Mouse (Mus musculus): ENCODE measurements around the gene Dpf3.

The Dpf3 gene

DNA sequence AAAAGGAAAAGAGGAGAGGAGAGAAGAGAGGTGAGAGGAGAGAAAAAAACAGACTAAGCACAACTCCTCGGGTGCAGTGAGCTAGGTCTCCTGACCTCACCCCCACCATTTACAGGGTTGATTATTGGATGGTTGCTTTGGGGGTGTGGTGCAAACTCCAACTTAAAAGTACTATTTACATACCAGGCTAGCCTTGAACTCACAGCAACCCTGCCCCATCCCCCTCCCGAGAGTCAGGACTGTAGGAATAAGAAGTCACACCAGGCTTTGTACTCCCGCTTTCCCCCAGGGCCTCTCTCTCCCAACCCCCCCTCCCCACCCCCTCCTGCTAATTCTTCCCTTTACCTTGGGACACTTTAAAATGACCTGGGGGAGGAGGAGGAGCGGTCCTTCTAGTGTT lies 8.8 kb upstream of the Dpf3 start:
- 86% methylated on average over 4 of the region's 4 CpGs for WGBS

DNA sequence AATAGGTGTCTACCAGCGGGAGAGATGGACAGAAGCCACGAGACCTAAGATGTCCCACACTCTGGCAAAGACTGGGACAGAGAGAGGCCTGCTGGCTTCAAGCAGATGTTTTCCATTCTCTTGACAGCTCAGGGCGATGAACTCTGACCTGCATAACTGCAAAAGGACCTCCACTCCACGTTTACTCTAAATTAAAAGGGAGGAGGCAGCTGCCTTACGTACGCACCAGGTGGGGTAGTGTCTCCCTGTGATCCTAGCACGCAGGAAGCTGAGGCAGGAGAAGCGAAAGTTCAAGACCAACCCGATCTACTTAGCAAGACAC lies 8.4 kb upstream of the Dpf3 start:
- WGBS = 77% methylated on average over 9 of the region's 9 CpGs

DNA sequence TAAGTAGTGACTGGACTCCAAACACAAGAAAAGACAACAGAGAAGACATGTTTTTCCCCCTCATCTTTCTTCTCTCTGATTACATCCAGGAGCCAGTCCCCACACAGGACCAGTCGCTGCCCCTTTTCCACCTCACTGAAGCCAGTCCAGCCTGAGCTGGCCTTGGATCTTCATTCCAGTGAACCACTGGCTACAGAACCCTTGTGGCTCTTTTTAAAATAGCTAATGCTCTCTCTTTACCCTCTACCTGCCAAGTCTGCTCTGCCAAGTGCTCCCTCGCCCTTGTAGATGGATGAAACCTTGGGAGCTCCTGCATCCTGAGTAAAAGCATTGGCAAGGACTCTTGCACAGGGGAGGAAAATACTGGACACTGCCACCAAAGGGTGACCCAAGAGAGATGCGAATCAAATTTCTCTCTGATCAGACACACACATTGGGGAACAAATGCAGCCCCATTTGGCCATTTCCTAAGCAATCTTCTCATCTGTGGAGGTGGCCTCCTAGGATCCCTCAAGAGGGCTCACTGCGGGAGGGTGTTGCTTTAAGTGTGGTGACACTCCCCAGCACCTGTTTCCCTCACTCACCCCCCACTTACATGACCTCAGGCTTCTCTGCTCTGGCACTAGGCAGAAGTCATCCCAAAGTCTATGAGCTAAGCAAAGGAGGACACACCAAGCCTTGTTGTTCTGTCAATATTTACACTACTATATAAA lies 7.9 kb upstream of the Dpf3 start:
- 86% methylated on average over 4 of the region's 4 CpGs for WGBS

DNA sequence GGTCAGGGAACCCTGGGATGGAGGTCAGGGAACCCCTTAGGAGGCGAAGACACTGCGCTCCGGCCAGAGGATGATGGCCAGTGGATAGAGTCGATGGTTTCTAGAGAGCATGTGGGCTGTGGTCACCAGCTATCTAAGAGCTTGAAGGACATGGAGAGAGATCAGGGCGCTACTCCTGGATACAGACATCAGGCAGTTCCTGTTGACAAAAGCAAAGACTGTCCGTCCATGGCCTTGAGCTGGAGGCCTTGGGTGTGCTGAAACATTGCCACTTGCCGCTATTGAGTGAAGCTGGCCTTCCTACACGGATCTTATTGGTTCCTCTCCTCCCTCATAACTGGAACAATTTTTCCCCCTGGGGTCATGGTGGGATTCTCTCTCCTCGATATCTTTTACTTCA lies 6.7 kb upstream of the Dpf3 start:
- WGBS = 94% methylated on average over 9 of the region's 9 CpGs

DNA sequence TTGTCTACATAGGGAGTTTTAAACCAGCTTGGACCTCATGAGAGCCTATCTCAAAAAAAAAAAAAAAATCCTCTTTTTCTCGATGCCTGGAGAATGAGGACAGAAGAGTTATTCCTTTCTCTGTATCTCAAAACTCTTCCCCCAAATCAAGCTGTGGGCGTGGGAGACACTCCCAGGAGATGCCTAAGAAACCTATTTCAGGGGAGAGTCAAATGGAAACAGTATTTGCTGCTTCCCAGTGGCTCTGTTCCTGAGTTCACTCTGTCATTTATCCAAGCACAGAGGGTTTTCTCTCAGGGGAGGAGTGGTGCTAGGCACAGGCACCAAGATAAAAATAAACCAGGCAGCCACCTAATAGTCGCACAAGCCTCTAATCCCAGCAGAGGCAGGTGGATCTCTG lies 5.3 kb upstream of the Dpf3 start:
- 50% methylated on average over 3 of the region's 3 CpGs for WGBS

DNA sequence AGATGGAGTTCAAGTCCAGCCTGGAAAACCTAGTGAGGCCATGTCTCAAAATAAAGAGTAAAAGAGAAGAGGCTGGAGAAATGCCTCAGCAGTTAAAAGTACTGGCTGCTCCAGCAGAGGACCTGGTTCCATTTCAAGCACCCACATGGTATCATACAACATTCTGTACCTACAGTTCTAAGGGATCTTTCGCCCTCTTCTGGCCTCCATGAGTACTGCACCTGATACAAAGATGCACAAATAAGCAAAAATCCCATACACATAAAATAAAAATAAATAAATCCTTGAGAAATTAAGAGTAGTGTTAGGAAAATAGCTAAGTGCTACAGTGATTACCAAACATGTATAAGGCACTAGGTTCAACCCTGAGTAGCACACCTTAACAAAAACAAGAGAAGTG lies 4.1 kb upstream of the Dpf3 start:
- WGBS = 61% methylated on average over 1 of the region's 1 CpGs

DNA sequence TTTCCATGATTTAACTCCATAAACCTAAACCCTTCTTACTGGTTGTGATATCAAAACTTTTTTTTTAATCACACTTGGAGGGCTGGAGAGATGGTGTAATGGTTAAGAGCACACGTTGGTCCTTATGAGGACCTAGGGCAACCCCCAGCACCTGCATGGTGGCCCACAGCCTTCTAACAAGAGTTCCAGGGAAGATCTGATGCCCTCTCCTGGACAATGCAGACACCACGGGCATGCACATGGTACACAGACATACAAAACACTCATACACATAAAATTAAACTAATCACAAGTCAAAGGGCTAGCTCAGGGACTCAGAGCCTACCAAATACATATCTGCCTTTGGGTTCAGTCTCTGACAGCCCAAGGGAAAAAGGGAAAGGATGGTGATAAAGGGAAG lies 2.2 kb upstream of the Dpf3 start:
- 48% methylated on average over 2 of the region's 2 CpGs for WGBS

DNA sequence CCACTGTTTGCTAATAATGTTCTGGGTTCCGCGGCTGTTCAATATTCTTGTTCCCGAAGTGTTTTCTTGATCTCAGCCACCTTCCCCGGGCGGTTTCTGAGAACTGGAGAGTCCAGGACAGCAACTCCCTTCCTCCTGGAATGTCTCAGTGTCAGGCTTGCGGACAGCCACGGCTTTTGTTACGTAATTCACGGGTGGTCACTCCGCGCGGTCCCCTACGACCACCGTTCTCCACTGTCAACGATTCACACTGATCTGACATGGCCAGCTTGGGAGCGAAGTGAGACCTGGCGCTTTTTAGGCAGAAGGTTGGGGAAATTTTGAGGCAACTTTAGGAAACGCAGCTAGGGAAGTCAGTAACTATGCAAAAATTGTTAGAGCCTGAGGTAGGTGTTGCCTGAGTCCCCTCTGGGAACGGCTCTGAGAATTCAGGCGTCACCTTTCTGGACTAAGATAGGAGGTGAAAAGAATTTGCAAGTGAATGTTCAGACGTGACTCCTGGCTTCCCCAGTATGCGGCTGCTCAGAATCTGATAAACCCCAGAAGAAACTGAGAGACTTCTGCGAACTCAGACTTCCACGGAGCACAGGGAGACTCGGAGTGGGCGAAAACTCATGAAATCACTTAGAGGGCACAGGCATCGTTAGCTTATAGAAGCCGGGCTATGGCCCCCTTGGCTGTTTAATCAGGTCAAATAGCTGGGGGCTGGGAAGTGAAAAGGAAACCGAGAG lies 860 bp upstream of the Dpf3 start:
- under 1% methylated on average over 29 of the region's 29 CpGs for WGBS

DNA sequence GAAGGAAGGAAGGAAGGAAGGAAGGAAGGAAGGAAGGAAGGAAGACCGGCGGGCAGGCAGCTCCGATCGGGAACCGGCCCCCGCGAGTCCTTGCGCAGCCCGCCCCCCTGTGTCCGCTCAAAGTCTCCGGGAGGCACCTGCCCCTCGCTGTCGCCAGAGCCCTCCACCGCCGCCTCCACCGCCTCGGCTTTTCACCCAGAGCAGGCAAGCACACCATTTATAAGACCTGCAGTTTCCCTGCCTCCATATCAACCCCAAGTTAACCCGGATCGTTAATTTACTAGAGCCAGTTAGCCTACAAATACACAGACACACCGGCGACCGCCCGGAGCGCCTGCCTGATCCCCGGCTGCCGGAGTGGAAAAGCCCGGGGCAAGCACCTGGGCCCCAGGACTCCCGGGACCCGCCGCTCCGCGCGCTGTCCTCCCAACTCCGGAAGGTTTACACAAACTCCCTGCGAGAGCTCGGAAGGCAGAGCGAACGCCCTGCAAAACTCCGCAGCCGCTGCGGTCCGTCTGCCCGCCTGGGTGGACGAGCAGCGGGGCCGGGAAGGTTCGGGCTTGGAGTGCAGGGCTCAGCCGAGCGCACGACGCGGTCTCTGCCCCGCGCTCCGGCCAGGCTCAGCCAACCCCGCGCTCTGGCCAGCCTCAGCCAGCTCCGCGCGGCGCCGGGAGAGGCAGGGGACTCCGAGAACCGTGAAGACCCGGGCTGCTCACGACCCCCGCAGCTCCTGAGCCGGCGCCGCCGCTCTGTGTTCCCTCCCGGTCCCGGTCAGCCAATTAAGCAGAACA lies 650 bp downstream of the Dpf3 start:
- WGBS = under 1% methylated on average over 66 of the region's 73 CpGs

DNA sequence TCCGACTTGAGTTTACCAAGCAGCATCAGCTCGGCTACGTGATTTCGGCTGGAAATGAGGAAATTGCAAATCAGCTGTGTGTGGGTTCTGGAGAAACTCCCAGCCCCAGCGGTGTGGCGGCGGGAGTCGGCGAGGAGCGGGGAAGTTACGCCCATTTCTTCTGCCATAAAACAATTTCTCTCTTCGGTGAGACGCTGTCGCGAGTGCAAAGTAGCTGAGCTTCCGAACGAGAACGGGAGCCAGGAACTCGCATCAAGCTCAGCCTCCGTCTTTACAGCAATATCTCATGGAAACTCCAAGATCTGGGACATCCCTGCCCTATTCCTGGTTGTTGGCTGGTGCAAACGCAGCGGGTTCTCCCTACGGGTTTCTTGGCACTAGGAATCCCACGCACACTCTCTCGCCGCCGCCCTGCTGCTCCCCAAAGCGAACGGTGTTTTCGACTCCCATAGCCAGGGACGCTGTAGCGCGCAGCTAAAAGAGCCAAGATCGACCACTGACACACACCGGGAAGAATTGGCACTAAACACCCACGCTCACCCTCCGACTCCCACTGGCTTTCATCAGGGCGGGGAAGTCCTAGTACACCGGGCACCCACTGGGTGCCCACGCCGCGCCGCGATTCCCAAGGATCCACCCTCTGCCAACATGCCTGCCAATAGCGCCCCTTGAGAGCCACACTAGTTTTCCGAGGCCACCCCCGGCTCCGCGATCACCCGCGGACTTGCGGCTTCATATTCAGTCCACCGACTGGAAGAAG lies 1.4 kb downstream of the Dpf3 start:
- WGBS = under 1% methylated on average over 53 of the region's 53 CpGs

DNA sequence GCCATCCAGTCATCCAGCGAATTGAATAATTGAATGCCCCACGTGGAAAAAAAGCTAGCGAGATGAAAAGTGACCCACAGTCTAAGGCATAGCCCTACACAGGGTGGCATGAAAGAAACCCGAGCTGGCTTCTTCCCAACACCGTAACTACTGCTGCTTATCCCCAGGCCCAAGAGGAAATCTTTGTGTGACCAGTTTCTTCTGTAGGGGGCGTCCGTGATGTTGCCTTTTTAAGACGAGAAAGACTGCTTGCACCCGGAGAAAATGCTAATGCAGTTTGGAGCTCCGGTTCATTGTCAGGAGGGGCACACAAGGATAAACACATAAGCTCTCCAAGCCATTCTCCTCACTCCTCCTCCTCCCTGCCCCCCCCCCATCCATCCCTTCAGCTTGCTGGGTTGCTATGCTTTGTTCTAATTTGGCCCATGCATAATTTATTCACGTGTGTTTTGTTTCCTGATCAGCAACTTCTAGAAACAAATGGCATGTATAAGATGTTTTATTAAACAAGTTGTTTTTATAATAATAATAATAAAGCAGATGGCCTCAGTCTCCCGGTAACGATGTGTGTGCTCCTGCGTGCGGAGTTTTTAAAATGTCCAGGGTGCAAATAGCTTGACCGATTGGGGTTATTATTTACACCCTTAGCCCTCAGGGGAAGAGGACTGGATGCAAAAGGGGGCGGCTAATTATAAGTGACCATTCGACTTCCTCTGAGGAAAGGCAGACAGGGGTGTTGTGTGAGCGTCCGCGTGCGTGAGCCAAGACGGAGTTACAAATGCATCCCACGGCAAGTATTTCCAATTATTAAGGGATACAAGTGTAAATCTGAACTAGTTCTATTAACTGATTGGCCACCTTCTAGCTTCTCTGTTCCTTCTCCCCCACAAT lies 2.4 kb downstream of the Dpf3 start:
- 7% methylated on average over 24 of the region's 24 CpGs for WGBS

DNA sequence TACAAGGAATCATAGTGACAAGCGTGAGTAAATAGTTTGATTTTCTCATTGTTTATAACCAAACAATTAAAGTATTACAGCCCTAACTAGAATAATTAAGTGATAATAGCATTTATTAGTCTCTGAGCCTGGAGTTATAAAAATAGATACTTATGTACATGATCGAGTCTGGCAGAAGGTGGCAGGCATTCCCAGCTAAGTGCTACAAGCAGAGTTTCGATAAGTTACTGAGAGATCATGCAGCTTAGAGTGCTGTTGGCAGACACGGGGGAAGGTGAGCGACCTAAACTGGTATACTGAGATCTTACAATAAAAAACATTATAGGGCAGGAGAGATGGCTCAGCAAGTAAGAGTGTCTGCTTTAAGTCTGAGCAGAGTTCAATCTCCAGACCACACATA lies 3.9 kb downstream of the Dpf3 start:
- WGBS = 61% methylated on average over 5 of the region's 5 CpGs

DNA sequence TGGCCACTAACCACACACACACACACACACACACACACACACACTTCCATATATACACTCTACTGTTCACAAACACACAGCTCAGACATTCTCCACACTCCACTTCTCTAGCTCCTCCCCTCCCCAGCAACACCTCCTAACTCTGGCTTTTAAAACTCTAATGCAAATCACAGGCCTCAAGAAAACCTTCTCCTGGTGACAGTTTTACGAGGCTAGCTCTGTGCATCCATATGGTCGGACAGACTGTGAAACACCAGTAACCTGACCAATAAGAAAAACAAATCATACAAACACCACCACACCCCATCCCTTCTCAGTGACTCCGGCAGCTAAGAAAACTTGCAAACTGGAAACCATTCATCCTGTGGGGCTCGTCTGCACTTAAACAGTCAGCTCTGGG lies 6.1 kb downstream of the Dpf3 start:
- WGBS = 75% methylated on average over 4 of the region's 4 CpGs

DNA sequence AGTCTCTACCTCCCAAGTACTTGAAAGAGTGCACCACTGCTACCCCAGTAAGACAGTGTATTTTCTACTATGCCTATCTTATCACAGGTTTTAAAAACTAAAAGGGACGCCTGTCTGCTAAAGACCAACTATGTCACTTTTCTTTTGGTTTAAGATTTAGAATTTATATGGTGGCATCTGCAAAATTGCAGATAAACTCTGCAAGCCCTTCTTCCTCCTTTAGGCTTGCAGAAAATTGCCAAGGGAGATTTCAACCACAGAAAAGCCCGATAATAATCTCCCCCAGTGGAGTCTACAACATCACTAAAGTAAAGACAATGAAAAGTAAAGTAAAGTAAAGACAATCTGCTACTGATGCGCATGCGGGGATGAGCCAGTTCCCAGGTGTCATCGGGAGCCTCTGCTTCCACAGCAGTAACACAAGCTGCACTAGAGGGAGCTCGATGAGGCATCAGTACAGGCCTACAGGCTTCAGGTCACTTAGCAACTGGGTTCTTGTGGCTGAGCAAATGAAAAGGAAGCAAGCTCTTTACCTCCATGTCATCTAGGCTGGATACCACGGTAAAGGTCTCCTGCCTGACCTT lies 7.6 kb downstream of the Dpf3 start:
- WGBS = 85% methylated on average over 7 of the region's 7 CpGs

DNA sequence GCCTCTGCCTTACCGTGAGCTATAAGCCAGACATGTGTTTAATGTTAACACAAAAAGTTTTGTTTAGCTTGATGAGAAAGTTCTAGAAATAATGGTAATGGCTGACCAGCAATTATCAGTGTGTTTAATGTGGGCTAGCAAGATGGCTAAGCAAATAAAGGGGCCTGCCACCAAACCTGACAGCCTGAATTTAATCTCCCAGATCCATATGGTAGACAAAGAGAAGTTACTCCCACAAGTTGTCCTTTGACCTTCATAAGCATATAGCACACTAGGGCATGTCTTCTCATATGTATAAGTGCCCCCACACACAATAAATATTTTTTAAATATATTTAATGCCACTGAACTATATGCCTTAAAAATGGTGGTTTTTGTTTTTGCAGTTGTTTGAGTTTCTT lies 8.4 kb downstream of the Dpf3 start:
- WGBS = 85% methylated on average over 1 of the region's 1 CpGs

DNA sequence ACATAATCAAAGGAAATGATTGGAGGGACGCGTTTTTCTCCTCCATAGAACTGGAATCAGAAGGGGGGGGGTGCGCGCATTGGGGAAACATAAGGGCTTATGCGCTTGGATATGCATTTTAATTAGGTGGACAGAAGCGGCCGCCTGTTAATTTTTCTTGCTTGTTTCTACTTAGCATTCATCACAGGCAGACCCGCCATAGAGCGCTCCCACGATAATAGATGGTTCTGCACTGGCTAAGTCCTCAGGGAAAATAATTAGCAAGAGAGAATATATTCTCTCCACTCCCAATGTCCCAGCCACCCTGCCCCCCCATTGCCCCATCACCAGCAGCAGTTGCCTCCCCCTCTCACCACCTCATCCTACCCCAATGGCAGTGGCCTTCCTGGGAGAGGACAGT lies 11.2 kb downstream of the Dpf3 start:
- 60% methylated on average over 10 of the region's 10 CpGs for WGBS

DNA sequence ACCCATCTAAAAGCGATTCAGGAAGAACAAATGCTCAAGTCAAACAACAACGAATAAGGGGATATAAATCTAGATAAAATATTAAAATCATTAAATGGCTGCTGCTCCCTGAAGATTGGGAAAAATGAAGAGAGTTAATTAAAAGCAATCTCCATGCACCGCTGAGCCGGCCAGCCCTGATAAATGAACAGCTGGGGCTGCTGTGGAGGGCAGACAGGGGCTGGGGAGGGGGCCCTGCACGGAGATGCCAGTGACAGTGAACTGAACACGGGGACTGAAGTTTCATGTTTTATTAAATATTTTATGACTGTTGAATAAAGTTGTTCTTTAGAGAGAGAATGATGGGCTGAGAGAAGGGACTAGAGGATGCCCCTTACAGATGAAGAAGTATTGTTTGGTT lies 12.1 kb downstream of the Dpf3 start:
- WGBS = 67% methylated on average over 6 of the region's 6 CpGs

DNA sequence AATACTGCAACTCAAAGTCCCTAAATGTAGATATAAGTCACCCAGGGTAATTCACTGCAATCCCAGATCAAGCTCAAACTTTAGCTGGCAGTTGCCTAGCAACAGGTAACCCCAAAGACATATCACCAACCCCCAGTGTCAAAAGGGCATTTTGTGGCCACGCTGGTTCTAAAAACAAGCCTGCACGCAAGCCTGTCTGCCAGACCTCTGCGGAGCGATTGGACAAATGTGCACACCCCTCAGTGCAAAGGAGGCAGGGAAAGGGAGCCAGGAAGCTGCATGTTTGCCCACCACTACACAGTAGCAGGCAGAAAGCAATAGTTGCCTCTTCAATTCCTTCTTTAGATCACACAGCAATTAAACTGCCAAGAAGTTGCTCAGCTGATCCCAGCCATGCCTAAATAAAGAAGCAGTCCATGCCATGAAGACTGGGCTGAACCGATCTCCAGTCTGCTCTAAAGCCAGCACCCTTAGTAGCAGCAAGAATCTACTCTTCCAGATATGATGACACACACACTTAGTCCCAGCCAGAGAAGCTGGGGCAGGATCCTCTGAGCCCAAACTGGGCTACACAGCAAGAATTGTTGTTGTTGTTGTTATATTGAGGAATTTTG lies 13.4 kb downstream of the Dpf3 start:
- WGBS = 39% methylated on average over 5 of the region's 5 CpGs

DNA sequence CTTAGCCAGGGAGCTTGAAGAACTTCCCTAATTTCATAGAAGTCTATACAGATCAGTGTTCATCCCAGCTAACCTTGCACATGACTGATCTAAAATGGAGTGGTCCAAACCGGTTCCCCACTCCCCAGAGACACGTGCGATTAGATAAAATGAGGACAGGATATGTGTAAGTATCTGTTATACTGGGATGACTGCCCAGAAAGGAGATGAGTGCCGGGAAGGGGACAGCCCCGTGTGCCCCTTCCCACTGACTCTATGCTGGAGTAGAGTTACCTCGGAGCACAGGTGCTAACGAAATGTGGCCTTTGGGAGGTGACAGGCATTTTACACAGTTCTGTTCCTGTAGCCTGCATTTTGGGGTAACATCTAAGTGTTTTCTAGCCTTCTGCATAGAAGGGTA lies 15.8 kb downstream of the Dpf3 start:
- 87% methylated on average over 7 of the region's 7 CpGs for WGBS

DNA sequence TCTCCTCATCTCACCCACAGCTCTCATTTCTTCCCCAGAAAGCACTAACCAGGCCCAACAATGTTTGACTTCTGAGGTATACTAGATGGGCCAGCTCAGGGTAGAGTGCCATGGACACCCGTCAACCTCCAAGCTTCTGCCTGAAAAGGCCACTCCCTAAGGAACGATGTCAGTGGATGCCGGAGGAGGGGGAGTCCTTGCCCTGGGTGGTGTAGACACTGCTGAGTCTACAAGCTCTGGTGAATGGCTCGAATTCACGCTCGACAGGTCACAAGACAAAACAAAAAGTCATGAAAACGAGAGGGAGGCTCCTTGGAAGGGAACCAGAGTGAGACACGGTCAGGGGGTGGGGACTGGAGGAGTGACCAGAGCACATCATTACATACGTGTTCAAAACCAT lies 17.4 kb downstream of the Dpf3 start:
- 80% methylated on average over 9 of the region's 9 CpGs for WGBS

Measured in cerebral cortex, adult 2 months (tissue).